Mouse (Mus musculus) c-Kit-negative CD71-positive TER-119-positive erythroid progenitor cells, embryonic 14.5 days (primary cell): ENCODE measurements around the gene Pkdcc.

ENCODE experiments used
- DNase-seq: peaks from one replicate; pipeline ENCODE4 v3.0.0-alpha.2; 2013; ENCODE audit warnings: low read depth, low spot score

The Pkdcc gene

GRCm38 (mm10) chr17:83245460-83245859 is 30.4 kb downstream of the Pkdcc start:
- no peak for DNase-seq

GRCm38 (mm10) chr17:83246090-83246489 is 31.0 kb downstream of the Pkdcc start:
- no peak for DNase-seq

- no peak for DNase-seq
Observed at GRCm38 (mm10) chr17:83247176-83247575, 32.1 kb downstream of the Pkdcc start.

DNA sequence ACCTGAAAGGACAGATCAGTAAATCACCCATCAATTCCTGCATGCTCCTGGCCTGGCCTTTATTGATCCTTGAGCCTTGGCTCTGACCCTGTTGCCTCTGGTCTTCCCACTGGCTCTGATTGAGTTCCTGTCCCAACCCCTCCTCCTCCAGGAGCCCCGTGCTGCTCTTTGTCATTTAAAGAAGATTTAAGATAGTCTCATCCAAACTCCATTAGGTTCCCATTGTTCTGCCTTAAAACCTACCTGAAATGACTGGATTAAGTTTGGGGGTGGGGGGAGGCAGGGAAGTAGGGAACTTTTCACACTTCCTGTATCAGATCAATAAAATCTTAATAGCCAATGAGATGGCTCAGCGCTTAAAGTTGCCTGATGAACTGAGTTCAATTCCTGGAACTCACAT is 33.4 kb downstream of the Pkdcc start:
- no peak for DNase-seq

GRCm38 (mm10) chr17:83250903-83251526 is 35.9 kb downstream of the Pkdcc start:
- DNase-seq: no peak

DNA sequence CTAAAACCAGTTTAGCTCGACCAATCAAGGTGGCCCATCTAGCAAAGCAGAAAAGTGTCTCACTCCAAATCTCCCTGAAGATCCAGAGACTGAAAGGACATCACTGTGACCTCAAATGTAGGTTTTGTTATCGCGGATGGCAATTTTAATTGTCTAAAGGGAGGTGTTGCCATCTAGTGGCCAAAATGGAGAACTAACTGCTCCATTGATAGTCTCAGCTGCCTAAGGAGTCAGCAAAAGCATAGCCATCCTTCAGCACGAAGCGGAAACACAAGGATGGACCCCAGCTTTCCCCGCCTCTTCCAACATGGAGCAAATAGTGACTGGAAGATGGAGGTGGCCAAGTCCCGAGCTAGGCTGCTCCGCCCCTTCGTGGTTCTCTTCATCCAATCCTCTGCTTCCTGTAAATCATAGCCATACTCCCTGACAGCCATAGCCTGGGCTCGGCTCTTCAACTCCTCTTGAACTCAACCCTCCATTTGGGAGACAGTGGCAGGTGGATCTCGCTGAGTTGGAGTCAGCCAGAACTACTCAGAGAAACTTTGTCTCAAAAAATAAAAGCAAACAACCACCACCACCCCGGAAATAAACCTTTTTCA is 38.1 kb downstream of the Pkdcc start:
- DNase-seq: no peak

DNA sequence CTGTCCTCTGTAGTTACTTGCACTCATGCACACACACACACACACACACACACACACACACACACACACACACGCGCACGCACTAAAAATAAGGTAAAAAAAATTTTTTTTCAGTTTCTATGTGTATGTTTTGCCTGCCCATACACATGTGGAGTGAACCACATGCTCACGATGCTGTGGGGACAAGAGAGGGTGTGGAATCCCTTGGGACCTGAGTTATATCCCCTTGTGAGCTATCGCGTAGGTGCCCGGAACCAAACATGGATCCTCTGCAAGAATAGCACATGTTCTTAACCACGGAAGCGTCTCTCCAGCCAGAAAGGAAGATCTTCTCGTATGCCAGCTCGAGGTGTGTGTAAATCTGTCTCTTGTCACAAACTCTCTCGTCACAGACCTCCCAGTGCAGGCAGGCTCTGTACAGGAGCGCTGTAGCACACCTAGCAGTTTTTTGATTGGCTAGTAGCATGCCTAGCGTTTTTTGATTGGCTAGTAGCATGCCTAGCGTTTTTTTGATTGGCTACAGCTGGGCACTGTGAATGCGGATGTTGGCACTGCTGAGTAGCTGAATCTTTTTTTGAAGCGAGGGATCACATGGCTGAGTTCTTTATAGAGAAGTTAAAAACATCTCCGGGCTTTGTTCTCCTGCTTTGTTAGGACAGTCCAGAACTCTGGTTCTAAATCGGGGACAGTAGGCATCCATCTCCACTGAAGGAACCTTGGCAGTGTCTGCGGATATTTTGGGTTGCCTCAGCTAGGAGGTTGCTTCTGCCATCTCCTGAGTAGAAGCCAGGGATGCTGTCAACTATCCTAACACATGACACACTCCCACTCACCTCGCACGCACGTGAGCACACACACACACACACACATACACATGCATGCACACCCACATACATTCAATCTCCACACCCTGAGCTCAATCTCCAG is 52.4 kb downstream of the Pkdcc start:
- DNase-seq: no peak

DNA sequence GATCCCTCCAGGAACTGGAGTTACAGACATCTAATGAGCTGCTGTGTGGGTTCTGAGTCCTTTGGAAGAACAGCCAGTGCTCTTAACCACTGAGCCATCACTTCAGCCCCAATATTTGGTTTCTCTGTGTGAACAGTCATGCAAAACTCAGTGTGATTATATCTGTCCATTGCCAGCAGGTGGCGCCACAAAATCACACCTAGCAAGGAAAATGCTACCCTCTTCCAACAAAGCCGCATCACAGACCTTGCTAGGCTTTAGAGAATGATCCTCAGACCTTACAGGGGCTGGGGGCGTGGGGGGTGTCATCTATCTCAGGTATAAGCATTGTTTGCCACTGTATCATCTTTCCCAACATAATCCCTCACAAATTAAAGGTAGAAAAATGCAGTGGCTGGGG is 56.4 kb downstream of the Pkdcc start:
- peak; percentile 35 for DNase-seq

DNA sequence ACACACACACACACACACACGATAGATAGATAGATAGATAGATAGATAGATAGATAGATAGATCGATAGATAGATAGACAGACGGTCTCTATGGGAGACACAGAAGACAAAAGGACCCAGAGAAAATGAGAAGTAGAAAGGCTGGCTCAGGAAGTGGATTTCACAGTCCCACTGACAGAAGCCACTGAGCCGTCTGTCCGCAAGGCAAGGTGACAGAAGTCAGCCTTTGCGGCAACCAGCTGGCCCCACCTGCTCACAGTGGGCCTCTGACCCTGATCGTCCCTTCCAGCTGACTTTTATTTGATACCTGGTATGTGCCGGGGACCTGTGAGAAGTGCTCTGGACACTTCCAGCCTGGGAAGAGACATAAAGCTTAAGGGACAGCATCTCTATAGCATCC is 57.5 kb downstream of the Pkdcc start:
- no peak for DNase-seq

DNA sequence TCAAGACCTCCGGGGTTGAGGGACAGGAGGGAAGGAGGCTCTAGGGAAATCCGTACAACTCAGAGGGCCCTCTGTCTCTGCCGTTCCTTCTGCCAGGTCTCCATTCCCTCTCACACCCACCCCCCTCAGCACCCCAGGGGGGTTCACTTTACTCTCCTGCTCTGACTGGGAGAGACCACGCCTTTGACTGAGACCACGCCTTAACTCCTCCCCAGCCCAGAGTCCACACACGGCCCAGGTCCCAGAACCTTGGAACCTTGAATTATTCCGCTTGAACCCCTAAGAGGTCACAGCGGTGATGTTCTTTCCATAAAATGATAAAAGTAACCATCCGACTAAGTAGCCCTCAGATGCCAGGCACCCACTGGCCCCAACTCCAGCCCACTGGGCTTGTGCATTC is 58.5 kb downstream of the Pkdcc start:
- DNase-seq: no peak

DNA sequence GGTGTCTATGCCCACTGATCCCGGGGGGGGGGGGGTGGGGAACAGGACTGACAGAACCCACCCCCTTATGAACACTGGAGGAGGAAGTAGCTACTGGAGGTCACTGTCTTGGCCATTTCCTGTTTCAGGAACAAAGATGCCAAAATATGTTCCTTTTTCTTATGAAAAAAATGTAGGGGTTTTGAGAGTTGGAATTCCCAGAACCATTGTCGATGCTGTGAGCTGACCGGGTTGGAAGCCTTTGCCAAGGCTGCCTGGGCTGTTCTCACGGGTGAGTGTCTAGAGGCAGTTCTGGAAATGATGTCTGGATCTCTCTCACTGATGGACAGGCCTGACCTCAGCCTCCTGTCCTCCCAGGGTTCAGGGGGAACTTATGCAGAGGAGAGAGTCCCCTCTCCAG is 59.0 kb downstream of the Pkdcc start:
- no peak for DNase-seq
